In genomic region chr2:27331560-27331959, GRCm38 (mm10) we compare ENCODE assay signal across 18 mouse cellular contexts.
DNase-seq lines count a peak whose midpoint lies in the region; ATAC-seq lines count a peak whose summit lies in the region.
"Had no signal": no experiment of that assay in that cellular context is flagged by ENCODE, and none has a peak within 500 bp of the region (broad histone marks: within the 10 kb centered on the region; RNA-seq: fewer than 3 reads in every experiment).

No protein-coding gene starts in this region.

- intact Hi-C loops in heart, postnatal 14 days (cut with DNase I): no loop called here

- DNase-seq in heart, embryonic 10.5 days (ENCODE audit: low spot score): no peak
- no peak for DNase-seq in heart, postnatal 14 days
- DNase-seq in midbrain, embryonic 11.5 days (ENCODE audit: low spot score, missing footprints): no peak
- DNase-seq in NIH3T3 (ENCODE audit: low read depth): peak; percentile 41
- no peak for DNase-seq in heart, postnatal 4 days
- DNase-seq: adrenal gland, postnatal 25 days; cerebellum, adult 2 months; heart, adult 11 months; kidney, adult 2 months; kidney, postnatal 25 days; lung, postnatal 14 days had no signal

- no peak overlapping the region for H3K9ac ChIP-seq in midbrain, embryonic 15.5 days
- H3K9ac ChIP-seq in midbrain, embryonic 11.5 days (ENCODE audit: low read length): no peak overlapping the region
- no peak overlapping the region for H3K9ac ChIP-seq in neural tube, embryonic 15.5 days (replicated peaks)
- H3K9ac ChIP-seq: embryonic facial prominence, embryonic 12.5 days; heart, embryonic 15.5 days; limb, embryonic 13.5 days; liver, embryonic 14.5 days had no signal

- 71% methylated on average over 5 of the region's 5 CpGs for WGBS in heart, embryonic 10.5 days
- 76% methylated on average over 5 of the region's 5 CpGs for WGBS in midbrain, embryonic 15.5 days
- 82% methylated on average over 5 of the region's 5 CpGs for WGBS in midbrain, embryonic 11.5 days
- whole genome bisulfite sequencing in neural tube, embryonic 15.5 days: 82% methylated on average over 5 of the region's 5 CpGs

- no peak for ATAC-seq in midbrain, embryonic 15.5 days (replicated peaks)
- ATAC-seq in midbrain, embryonic 11.5 days (ENCODE audit: low FRiP score): no peak
- ATAC-seq in neural tube, embryonic 15.5 days (ENCODE audit: low FRiP score): no peak

- no peaks in the 10 kb centered on the region for H3K27me3 ChIP-seq in heart, embryonic 10.5 days (ENCODE audit: insufficient read depth, poor library complexity, severe bottlenecking)
- H3K27me3 ChIP-seq in midbrain, embryonic 15.5 days (replicated peaks): no peaks in the 10 kb centered on the region
- H3K27me3 ChIP-seq in midbrain, embryonic 11.5 days (ENCODE audit: control insufficient read depth, insufficient read depth, low read length): no peaks in the 10 kb centered on the region
- H3K27me3 ChIP-seq in neural tube, embryonic 15.5 days (replicated peaks): no peaks in the 10 kb centered on the region
- H3K27me3 ChIP-seq: embryonic facial prominence, embryonic 12.5 days; heart, embryonic 15.5 days; limb, embryonic 13.5 days had no signal

- no peaks in the 10 kb centered on the region for H3K9me3 ChIP-seq in heart, embryonic 10.5 days
- no peaks in the 10 kb centered on the region for H3K9me3 ChIP-seq in midbrain, embryonic 15.5 days
- H3K9me3 ChIP-seq in midbrain, embryonic 11.5 days (ENCODE audit: control insufficient read depth, low read length): no peaks in the 10 kb centered on the region
- H3K9me3 ChIP-seq in neural tube, embryonic 15.5 days (replicated peaks): no peaks in the 10 kb centered on the region
- H3K9me3 ChIP-seq: embryonic facial prominence, embryonic 12.5 days; heart, embryonic 15.5 days; limb, embryonic 13.5 days; megakaryocyte, embryonic 14.5 days had no signal

- H3K4me3 ChIP-seq in heart, embryonic 10.5 days: no peak overlapping the region
- no peak overlapping the region for H3K4me3 ChIP-seq in midbrain, embryonic 15.5 days
- no peak overlapping the region for H3K4me3 ChIP-seq in midbrain, embryonic 11.5 days (ENCODE audit: low read depth, low read length)
- H3K4me3 ChIP-seq in neural tube, embryonic 15.5 days (replicated peaks): no peak overlapping the region
- H3K4me3 ChIP-seq: embryonic facial prominence, embryonic 12.5 days; heart, embryonic 15.5 days; limb, embryonic 13.5 days; megakaryocyte, embryonic 14.5 days had no signal

- H3K4me1 ChIP-seq in heart, embryonic 10.5 days: peaks cover 59% of the 10 kb centered on the region
- peaks cover 24% of the 10 kb centered on the region for H3K4me1 ChIP-seq in midbrain, embryonic 15.5 days
- 0 out of 2 replicates have a peak, but pooled peaks cover 10% of the 10 kb centered on the region for H3K4me1 ChIP-seq in midbrain, embryonic 11.5 days (ENCODE audit: control insufficient read depth, insufficient read depth, low read length)
- H3K4me1 ChIP-seq in neural tube, embryonic 15.5 days: peaks cover 54% of the 10 kb centered on the region

- no peak overlapping the region for H3K4me2 ChIP-seq in midbrain, embryonic 15.5 days
- H3K4me2 ChIP-seq in midbrain, embryonic 11.5 days: no peak overlapping the region
- H3K4me2 ChIP-seq in neural tube, embryonic 15.5 days: no peak overlapping the region
- H3K4me2 ChIP-seq: embryonic facial prominence, embryonic 12.5 days; heart, embryonic 15.5 days; limb, embryonic 13.5 days had no signal

- H3K36me3 ChIP-seq in heart, embryonic 10.5 days: peaks cover 6% of the 10 kb centered on the region; the same call in 1 of the 2 replicates
- no peaks in the 10 kb centered on the region for H3K36me3 ChIP-seq in midbrain, embryonic 15.5 days (replicated peaks)
- no peaks in the 10 kb centered on the region for H3K36me3 ChIP-seq in midbrain, embryonic 11.5 days (ENCODE audit: control insufficient read depth, insufficient read depth, low read length)
- H3K36me3 ChIP-seq in neural tube, embryonic 15.5 days: no peaks in the 10 kb centered on the region
- H3K36me3 ChIP-seq: heart, embryonic 15.5 days had no signal

- peak overlapping the region; percentile 49; the same call in 1 of the 2 replicates for H3K27ac ChIP-seq in heart, embryonic 10.5 days
- H3K27ac ChIP-seq in midbrain, embryonic 15.5 days: 0 out of 2 replicates have a peak overlapping the region, but pooled peaks have one; percentile 9
- H3K27ac ChIP-seq in midbrain, embryonic 11.5 days (ENCODE audit: low read depth, low read length): no peak overlapping the region
- H3K27ac ChIP-seq in neural tube, embryonic 15.5 days (replicated peaks): peak overlapping the region; percentile 56; the same call in 1 of the 2 replicates
- H3K27ac ChIP-seq: embryonic facial prominence, embryonic 12.5 days; heart, embryonic 15.5 days; limb, embryonic 13.5 days; liver, embryonic 14.5 days had no signal
